Mouse (Mus musculus): Measurements from ENCODE around the gene Gfm1. TPM values are rescaled to one million over a fixed set of nuclear protein-coding genes. Genes with fewer than 3 reads are reported as not detected.

Gfm1 gene
- polyA plus RNA-seq, 1 experiment from 2014 or later: 30.9 TPM

- Histone ChIP-seq H3K4me2 (no peak overlapping the region), H3K36me3 (no peaks in the 10 kb centered on the region), H3K4me3 (no peak overlapping the region), H3K9me3 (no peaks in the 10 kb centered on the region), H3K27me3 (no peaks in the 10 kb centered on the region), H3K4me1 (replicated peaks) (no peaks in the 10 kb centered on the region), H3K9ac (no peak overlapping the region), H3K27ac (replicated peaks) (no peak overlapping the region)
- ATAC-seq (ENCODE audit: low read depth): no peak
- WGBS: 93% methylated on average over 4 of the region's 4 CpGs
Measured at GRCm38 (mm10) chr3:67499406-67499791, 69.5 kb downstream of the Gfm1 start.

- H3K27me3 ChIP-seq: no peaks in the 10 kb centered on the region
- H3K36me3 ChIP-seq: no peaks in the 10 kb centered on the region
- no peak for ATAC-seq (ENCODE audit: low read depth)
- H3K9ac ChIP-seq: no peak overlapping the region
- H3K4me1 ChIP-seq (replicated peaks): no peaks in the 10 kb centered on the region
- WGBS: 11% methylated on average over 3 of the region's 3 CpGs
- H3K4me2 ChIP-seq: no peak overlapping the region
- no peak overlapping the region for H3K4me3 ChIP-seq
- no peaks in the 10 kb centered on the region for H3K9me3 ChIP-seq
- H3K27ac ChIP-seq (replicated peaks): no peak overlapping the region
Measured at GRCm38 (mm10) chr3:67503878-67504277, 74.0 kb downstream of the Gfm1 start.

- no peaks in the 10 kb centered on the region for H3K27me3 ChIP-seq
- no peaks in the 10 kb centered on the region for H3K4me1 ChIP-seq (replicated peaks)
- no peak overlapping the region for H3K4me3 ChIP-seq
- H3K9me3 ChIP-seq: no peaks in the 10 kb centered on the region
- H3K9ac ChIP-seq: no peak overlapping the region
- ATAC-seq (ENCODE audit: low read depth): no peak
- no peak overlapping the region for H3K27ac ChIP-seq (replicated peaks)
- H3K36me3 ChIP-seq: no peaks in the 10 kb centered on the region
- 81% methylated on average over 2 of the region's 2 CpGs for WGBS
- no peak overlapping the region for H3K4me2 ChIP-seq
Measured at GRCm38 (mm10) chr3:67505286-67505685, 75.4 kb downstream of the Gfm1 start.

GRCm38 (mm10) chr3:67508216-67508892 is 78.5 kb downstream of the Gfm1 start:
- Histone ChIP-seq H3K27me3 (peaks cover 1% of the 10 kb centered on the region), H3K36me3 (no peaks in the 10 kb centered on the region), H3K9ac (no peak overlapping the region), H3K4me3 (no peak overlapping the region), H3K4me1 (replicated peaks) (no peaks in the 10 kb centered on the region), H3K4me2 (no peak overlapping the region), H3K27ac (replicated peaks) (no peak overlapping the region), H3K9me3 (no peaks in the 10 kb centered on the region)
- no peak for ATAC-seq (ENCODE audit: low read depth)
- 91% methylated on average over 10 of the region's 10 CpGs for WGBS

GRCm38 (mm10) chr3:67512807-67513206 is 82.9 kb downstream of the Gfm1 start:
- WGBS: 2% methylated on average over 5 of the region's 5 CpGs
- H3K36me3 ChIP-seq: no peaks in the 10 kb centered on the region
- peaks cover 12% of the 10 kb centered on the region for H3K4me1 ChIP-seq (replicated peaks)
- peak; percentile 49; the same call in 1 of the 2 replicates for ATAC-seq (ENCODE audit: low read depth)
- H3K27ac ChIP-seq (replicated peaks): no peak overlapping the region
- H3K9me3 ChIP-seq: no peaks in the 10 kb centered on the region
- no peak overlapping the region for H3K4me2 ChIP-seq
- H3K27me3 ChIP-seq: peaks cover 36% of the 10 kb centered on the region
- no peak overlapping the region for H3K9ac ChIP-seq
- H3K4me3 ChIP-seq: no peak overlapping the region

- no peak overlapping the region for H3K27ac ChIP-seq (replicated peaks)
- ATAC-seq (ENCODE audit: low read depth): peak; percentile 49
- 4% methylated on average over 40 of the region's 40 CpGs for WGBS
Measured at GRCm38 (mm10) chr3:67514801-67515273, 84.9 kb downstream of the Gfm1 start.

GRCm38 (mm10) chr3:67515274-67515801 is 85.4 kb downstream of the Gfm1 start, which contains the start of gene Rarres1:
Gene Rarres1 (minus strand): TSS chr3:67515523.
- 2% methylated on average over 38 of the region's 38 CpGs for WGBS
- peaks cover 41% of the 10 kb centered on the region for H3K27me3 ChIP-seq
- H3K9ac ChIP-seq: peak within 1 kb of the TSS; percentile 72
- no peaks in the 10 kb centered on the region for H3K36me3 ChIP-seq
- H3K4me2 ChIP-seq: peak within 1 kb of the TSS; percentile 99
- peaks cover 12% of the 10 kb centered on the region for H3K4me1 ChIP-seq (replicated peaks)
- H3K9me3 ChIP-seq: no peaks in the 10 kb centered on the region
- ATAC-seq (ENCODE audit: low read depth): peak; percentile 68
- no peak within 1 kb of the TSS for H3K27ac ChIP-seq (replicated peaks)
- H3K4me3 ChIP-seq: peak within 1 kb of the TSS; percentile 59

More at GRCm38 (mm10) chr3:67514801-67515273, 84.9 kb downstream of the Gfm1 start:
- H3K27me3 ChIP-seq: peaks cover 41% of the 10 kb centered on the region
- H3K4me3 ChIP-seq: peak overlapping the region; percentile 59
- H3K4me2 ChIP-seq: peak overlapping the region; percentile 99
- H3K9ac ChIP-seq: peak overlapping the region; percentile 72
- H3K4me1 ChIP-seq (replicated peaks): peaks cover 12% of the 10 kb centered on the region
- H3K9me3 ChIP-seq: no peaks in the 10 kb centered on the region
- no peaks in the 10 kb centered on the region for H3K36me3 ChIP-seq

- WGBS: 91% methylated on average over 5 of the region's 5 CpGs
- peaks cover 1% of the 10 kb centered on the region for H3K4me1 ChIP-seq (replicated peaks)
- H3K4me3 ChIP-seq: no peak overlapping the region
- ATAC-seq (ENCODE audit: low read depth): no peak
- no peak overlapping the region for H3K9ac ChIP-seq
- no peaks in the 10 kb centered on the region for H3K9me3 ChIP-seq
- no peak overlapping the region for H3K4me2 ChIP-seq
- H3K27me3 ChIP-seq: peaks cover 18% of the 10 kb centered on the region; the same call in 1 of the 2 replicates
- H3K36me3 ChIP-seq: no peaks in the 10 kb centered on the region
- H3K27ac ChIP-seq (replicated peaks): no peak overlapping the region
Measured at GRCm38 (mm10) chr3:67520568-67521143, 90.8 kb downstream of the Gfm1 start.

GRCm38 (mm10) chr3:67522709-67523108 is 92.8 kb downstream of the Gfm1 start:
- Histone ChIP-seq H3K4me3 (no peak overlapping the region), H3K27ac (replicated peaks) (no peak overlapping the region), H3K4me1 (replicated peaks) (no peaks in the 10 kb centered on the region), H3K9ac (no peak overlapping the region), H3K27me3 (peaks cover 5% of the 10 kb centered on the region; the same call in 1 of the 2 replicates), H3K36me3 (no peaks in the 10 kb centered on the region), H3K9me3 (no peaks in the 10 kb centered on the region), H3K4me2 (no peak overlapping the region)
- ATAC-seq (ENCODE audit: low read depth): no peak
- WGBS: 92% methylated on average over 8 of the region's 8 CpGs

GRCm38 (mm10) chr3:67524768-67525167 is 94.9 kb downstream of the Gfm1 start:
- Histone ChIP-seq H3K27ac (replicated peaks) (no peak overlapping the region), H3K4me2 (no peak overlapping the region), H3K9me3 (no peaks in the 10 kb centered on the region), H3K36me3 (no peaks in the 10 kb centered on the region), H3K4me3 (no peak overlapping the region), H3K4me1 (replicated peaks) (no peaks in the 10 kb centered on the region), H3K9ac (no peak overlapping the region), H3K27me3 (no peaks in the 10 kb centered on the region)
- WGBS: 82% methylated on average over 6 of the region's 6 CpGs
- no peak for ATAC-seq (ENCODE audit: low read depth)
